Comparison of ENCODE assay signal across 16 mouse cellular contexts in the genomic region with DNA sequence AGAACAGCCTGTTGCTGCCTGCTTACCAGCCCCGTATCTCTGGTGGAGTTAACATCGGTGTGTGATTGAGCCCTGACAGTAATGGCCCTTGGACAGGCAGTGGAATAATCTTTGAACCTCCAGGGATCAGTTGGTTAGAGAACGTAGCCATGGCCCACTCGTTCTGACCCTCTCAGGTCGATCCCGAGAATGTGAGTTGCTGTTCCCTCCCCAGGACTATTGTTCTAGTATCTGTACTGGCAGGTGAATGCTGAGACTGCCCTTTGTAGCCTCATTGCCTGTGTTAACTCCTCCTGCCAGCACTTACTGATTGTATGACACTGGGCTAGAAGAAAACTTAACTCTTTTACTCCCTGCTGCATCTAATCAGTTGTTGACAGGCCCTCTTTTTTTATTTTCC.
"Had no signal": no experiment of that assay in that cellular context is flagged by ENCODE, and none has a peak within 500 bp of the region (broad histone marks: within the 10 kb centered on the region; RNA-seq: fewer than 3 reads in every experiment).

No protein-coding gene starts in this region.

- H3K9ac ChIP-seq: limb, embryonic 13.5 days; liver, embryonic 12.5 days; lung, embryonic 14.5 days; midbrain, embryonic 12.5 days; stomach, embryonic 15.5 days had no signal

- H3K4me3 ChIP-seq: limb, embryonic 13.5 days; liver, embryonic 12.5 days; megakaryocyte, embryonic 14.5 days; midbrain, embryonic 12.5 days; stomach, embryonic 15.5 days had no signal

- H3K4me2 ChIP-seq: limb, embryonic 13.5 days; liver, embryonic 12.5 days; lung, embryonic 14.5 days; midbrain, embryonic 12.5 days; stomach, embryonic 15.5 days had no signal

- ATAC-seq: liver, embryonic 12.5 days; midbrain, embryonic 16.5 days had no signal

- DNase-seq: kidney, adult 18-20 months; kidney, postnatal 25 days; layer of hippocampus, adult 9-11 months; layer of hippocampus, postnatal 36 days; lung, embryonic 14.5 days; lung, postnatal 14 days; retina, postnatal 1 day; right cerebral cortex, postnatal 4 days; thymus, postnatal 36 days had no signal

- H3K27ac ChIP-seq: limb, embryonic 13.5 days; liver, embryonic 12.5 days; macrophage; midbrain, embryonic 12.5 days; stomach, embryonic 15.5 days had no signal

- H3K9me3 ChIP-seq: limb, embryonic 13.5 days; liver, embryonic 12.5 days; megakaryocyte, embryonic 14.5 days; midbrain, embryonic 12.5 days; stomach, embryonic 15.5 days had no signal

- H3K27me3 ChIP-seq: limb, embryonic 13.5 days; liver, embryonic 12.5 days; megakaryocyte, embryonic 14.5 days; midbrain, embryonic 12.5 days; stomach, embryonic 15.5 days had no signal
